8 mouse cellular contexts compared by ENCODE assay signal in genomic region chr2:158863341-158864125, GRCm38 (mm10).
DNase-seq lines count a peak whose midpoint lies in the region; ATAC-seq and TF ChIP-seq lines count a peak whose summit lies in the region.

No protein-coding gene starts in this region.

- TF ChIP-seq CTCF in ES-Bruce4 (IDR thresholded peaks at IDR 0.05; ENCODE audit: low read depth, low read length) = peak; percentile 100
- TF ChIP-seq CTCF in bone marrow macrophage, adult 2 months (IDR thresholded peaks at IDR 0.05; ENCODE audit: low read depth, low read length) = peak; percentile 83

- ATAC-seq in erythroblast, adult 5-6 weeks (replicated peaks; ENCODE audit: low FRiP score, poor library complexity, severe bottlenecking) = peak; percentile 76
- ATAC-seq in lung, embryonic 16.5 days (ENCODE audit: low read depth) = peak; percentile 52; the same call in 1 of the 2 replicates

- 47% methylated on average over 11 of the region's 11 CpGs for WGBS in lung, embryonic 16.5 days

- 0 out of 2 replicates have a peak, but pooled peaks have one; percentile 21 for TF ChIP-seq EP300 in ES-Bruce4 (IDR thresholded peaks at IDR 0.05; ENCODE audit: insufficient read depth, low read depth, low read length)

- no peaks in the 10 kb centered on the region for H3K4me1 ChIP-seq in ES-Bruce4 (ENCODE audit: control insufficient read depth, insufficient read depth, low read length)
- H3K4me1 ChIP-seq in bone marrow macrophage, adult 2 months (ENCODE audit: control insufficient read depth, insufficient read depth, low read length) = 0 out of 2 replicates have a peak, but pooled peaks cover 2% of the 10 kb centered on the region
- no peaks in the 10 kb centered on the region for H3K4me1 ChIP-seq in lung, embryonic 16.5 days (replicated peaks; ENCODE audit: control insufficient read depth, insufficient read depth, low read length)

- no peak overlapping the region for H3K4me3 ChIP-seq in ES-Bruce4 (ENCODE audit: low read depth, low read length)
- no peak overlapping the region for H3K4me3 ChIP-seq in bone marrow macrophage, adult 2 months (ENCODE audit: insufficient read depth, low read length)
- H3K4me3 ChIP-seq in lung, embryonic 16.5 days (ENCODE audit: low read length) = no peak overlapping the region

- no peak overlapping the region for H3K4me2 ChIP-seq in lung, embryonic 16.5 days (ENCODE audit: low read depth, low read length)

- no peaks in the 10 kb centered on the region for H3K27me3 ChIP-seq in ES-Bruce4 (ENCODE audit: control insufficient read depth, insufficient read depth, low read length, poor library complexity, severe bottlenecking)
- no peaks in the 10 kb centered on the region for H3K27me3 ChIP-seq in lung, embryonic 16.5 days (ENCODE audit: control insufficient read depth, insufficient read depth, low read depth, low read length)

- no peak for TF ChIP-seq POLR2A in ES-Bruce4 (IDR thresholded peaks at IDR 0.05; ENCODE audit: insufficient read depth, low read length)
- no peak for TF ChIP-seq POLR2A in bone marrow macrophage, adult 2 months (IDR thresholded peaks at IDR 0.05; ENCODE audit: borderline replicate concordance, low read depth, low read length)

- peak; percentile 64 to 79 for DNase-seq in heart, postnatal 14 days
- DNase-seq in layer of hippocampus, adult 18-20 months (ENCODE audit: low spot score in 2 of 2) = peak; percentile 65 to 83
- peak; percentile 26 for DNase-seq in ovary, adult 18-20 months (ENCODE audit: low spot score)
- DNase-seq in thymus, postnatal 36 days = peak; percentile 35 to 39

- H3K36me3 ChIP-seq in ES-Bruce4 (ENCODE audit: control insufficient read depth, insufficient read depth, low read length, poor library complexity, severe bottlenecking) = no peaks in the 10 kb centered on the region
- no peaks in the 10 kb centered on the region for H3K36me3 ChIP-seq in lung, embryonic 16.5 days (ENCODE audit: control insufficient read depth, insufficient read depth, low read length)

- no peaks in the 10 kb centered on the region for H3K9me3 ChIP-seq in ES-Bruce4 (replicated peaks; ENCODE audit: control insufficient read depth, insufficient read depth, low read length, poor library complexity, severe bottlenecking)
- no peaks in the 10 kb centered on the region for H3K9me3 ChIP-seq in lung, embryonic 16.5 days (ENCODE audit: control insufficient read depth, low read length)

- H3K9ac ChIP-seq in ES-Bruce4 (ENCODE audit: low read depth, poor library complexity, severe bottlenecking) = no peak overlapping the region
- H3K9ac ChIP-seq in lung, embryonic 16.5 days (ENCODE audit: low read length) = no peak overlapping the region

- no peak overlapping the region for H3K27ac ChIP-seq in ES-Bruce4 (ENCODE audit: insufficient read depth, low read length)
- H3K27ac ChIP-seq in bone marrow macrophage, adult 2 months (ENCODE audit: insufficient read depth, low read depth, low read length) = no peak overlapping the region
- no peak overlapping the region for H3K27ac ChIP-seq in lung, embryonic 16.5 days (ENCODE audit: low read length)

- intact Hi-C loops in heart, postnatal 14 days (cut with DNase I) = loop anchor here (2.0 to 10.0 kb wide), 5 partner anchors 97 to 1729 kb away; partner anchors contain the start of gene Mafb
